Mouse (Mus musculus) cerebellum, postnatal 10 days (tissue): ENCODE results near the gene Mgp.
"Not testable (repeated sequence)": the region's sequence is repeated elsewhere in the genome, so short reads cannot be mapped to it uniquely, and the experiment has no call there.

Source experiments
- DNase-seq, 2 experiments: peaks; one replicate each; pipeline ENCODE4 v3.0.0; 2021; ENCODE audit warnings: mixed read lengths in 2 of 2

The Mgp gene

GRCm38 (mm10) chr6:136897789-136898188, 22.2 kb upstream of the Mgp start:
- no peak for DNase-seq

DNA sequence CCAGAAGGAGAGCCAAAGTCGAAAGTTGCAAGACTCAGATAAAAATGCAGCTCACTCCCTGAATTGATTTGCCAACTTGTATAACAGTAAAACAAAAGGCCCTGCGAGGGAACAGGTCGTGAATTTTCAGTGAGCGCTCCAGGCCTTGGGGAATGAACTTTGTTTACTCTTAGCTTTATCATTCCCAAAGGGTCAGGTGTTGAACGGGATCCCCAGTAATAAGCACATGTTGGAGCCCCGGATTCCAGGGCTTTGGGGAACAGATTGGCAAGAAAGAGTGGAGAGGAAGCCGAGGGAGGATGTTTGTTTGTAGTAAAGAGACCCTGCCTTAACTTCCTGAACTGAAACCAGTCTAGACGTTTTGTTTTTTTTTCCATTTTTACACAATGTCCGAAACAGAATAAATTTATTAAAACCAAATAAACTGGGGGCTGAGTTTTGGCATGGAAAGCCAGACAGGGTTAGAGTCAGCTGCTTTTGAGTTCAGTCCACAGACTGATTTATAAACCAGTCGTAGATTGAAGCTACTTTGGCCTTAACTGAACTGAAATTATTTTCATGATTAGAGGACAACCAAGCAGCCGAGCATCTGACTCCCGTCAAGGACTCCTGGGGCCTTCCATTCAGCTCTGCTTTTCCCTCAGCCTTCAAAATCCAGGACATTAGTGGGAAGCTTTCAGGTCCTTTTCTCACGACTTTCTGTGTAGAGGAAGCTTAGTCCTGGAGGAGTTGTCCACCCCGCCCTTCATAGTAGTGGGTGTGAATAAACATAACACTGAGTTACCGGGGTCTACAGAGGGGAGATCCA, 19.1 kb upstream of the Mgp start:
- no peak for DNase-seq

GRCm38 (mm10) chr6:136892002-136892401, 16.4 kb upstream of the Mgp start:
- DNase-seq, result no peak

GRCm38 (mm10) chr6:136889554-136889953, 13.9 kb upstream of the Mgp start:
- DNase-seq, result no peak

GRCm38 (mm10) chr6:136889067-136889466, 13.4 kb upstream of the Mgp start:
- no peak for DNase-seq

- DNase-seq, result peak in 1 of 2 experiments; percentile 8
These were observed 12.2 kb upstream of the Mgp start for GRCm38 (mm10) chr6:136887854-136888253.

- not testable (repeated sequence) for DNase-seq
These were observed 9.1 kb upstream of the Mgp start for GRCm38 (mm10) chr6:136884766-136885165.

GRCm38 (mm10) chr6:136883961-136884360, 8.3 kb upstream of the Mgp start:
- no peak for DNase-seq

DNA sequence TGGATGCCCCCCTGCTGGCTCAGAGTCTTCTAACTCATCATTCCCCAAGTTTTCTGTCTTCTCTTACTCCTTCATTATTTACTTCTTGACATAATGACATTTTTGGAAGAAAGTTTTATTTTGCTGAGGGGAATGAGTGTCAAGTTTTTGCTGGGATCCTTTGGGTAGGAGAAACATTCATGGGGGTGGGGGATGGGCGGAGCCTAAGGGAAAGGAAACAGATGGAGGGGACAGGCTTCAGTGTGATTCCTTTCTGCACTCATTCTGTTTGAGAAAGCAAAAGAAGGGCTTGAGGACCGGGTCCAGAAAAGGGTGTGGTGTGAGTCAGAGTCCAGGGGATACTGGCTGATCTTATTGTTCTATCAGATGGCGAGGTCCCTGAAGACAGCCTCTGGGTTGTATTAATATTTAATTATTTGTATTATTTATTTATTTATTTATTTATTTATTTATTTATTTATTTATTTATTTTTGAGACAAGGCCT, 7.8 kb upstream of the Mgp start:
- DNase-seq, result peak in 1 of 2 experiments; percentile 9

GRCm38 (mm10) chr6:136881678-136882077, 6.1 kb upstream of the Mgp start:
- no peak for DNase-seq

DNA sequence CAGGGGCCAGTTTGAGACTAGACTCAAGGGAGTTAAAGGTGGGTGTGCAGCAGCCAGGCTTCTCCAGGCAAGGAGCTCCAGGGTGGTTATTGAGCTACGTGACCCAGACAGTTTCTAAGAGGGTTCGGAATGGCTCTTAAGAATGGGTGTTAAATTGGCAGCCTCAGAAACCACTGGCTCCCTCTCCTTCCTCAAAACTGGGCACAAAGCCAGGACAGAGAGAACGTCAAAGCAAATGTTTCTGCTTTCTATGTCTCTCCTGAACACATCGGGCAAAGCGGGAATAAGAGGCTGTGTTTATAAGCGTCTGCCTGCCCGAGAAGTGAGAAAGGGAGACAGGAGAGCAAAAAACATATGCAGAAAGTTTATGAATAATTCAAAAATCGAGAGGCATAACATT, 1.0 kb downstream of the Mgp start:
- peak; percentile 43 to 44 for DNase-seq

GRCm38 (mm10) chr6:136868921-136869320, 6.7 kb downstream of the Mgp start:
- DNase-seq, result no peak

DNA sequence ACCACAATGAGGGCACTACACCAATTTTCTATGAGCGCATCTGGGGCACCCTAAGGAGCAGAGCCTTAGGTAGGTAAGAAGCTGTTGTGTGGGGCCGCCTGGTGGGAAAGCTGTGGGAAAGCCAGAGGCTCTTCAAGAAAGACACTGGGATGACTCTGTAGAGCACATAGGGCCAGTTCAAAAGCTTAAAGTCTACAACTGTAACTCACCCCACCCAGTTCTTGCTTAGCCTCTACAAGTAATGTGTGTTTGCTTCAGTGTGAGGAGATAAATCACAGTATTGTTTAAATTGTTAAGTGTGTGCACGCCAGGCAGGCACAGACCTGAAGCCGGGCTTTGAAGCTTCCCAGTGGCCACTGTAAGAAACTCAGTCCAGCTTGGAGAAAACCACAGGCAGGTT, 9.5 kb downstream of the Mgp start:
- no peak for DNase-seq

GRCm38 (mm10) chr6:136865360-136865759, 10.3 kb downstream of the Mgp start:
- no peak for DNase-seq

DNA sequence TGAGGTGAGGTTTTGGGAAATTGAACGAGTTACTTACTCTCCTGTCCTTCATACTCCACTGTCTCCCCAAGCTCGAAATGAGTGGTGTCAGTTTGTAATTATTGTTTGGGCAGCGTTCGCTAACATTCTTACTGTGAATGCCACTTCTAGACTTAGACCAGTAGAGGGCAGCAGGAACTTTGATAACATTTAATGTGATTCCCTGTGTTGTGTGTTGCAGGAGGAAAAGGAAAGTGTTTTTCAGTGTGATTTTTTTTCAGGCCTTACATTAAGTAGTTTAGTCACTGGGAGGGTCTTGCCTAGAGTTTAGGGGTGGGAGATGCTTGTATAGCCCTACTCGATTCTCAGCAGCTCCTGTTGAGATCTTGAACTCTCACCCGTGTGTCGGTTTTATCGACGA, 14.6 kb downstream of the Mgp start:
- peak; percentile 44 to 76 for DNase-seq

DNA sequence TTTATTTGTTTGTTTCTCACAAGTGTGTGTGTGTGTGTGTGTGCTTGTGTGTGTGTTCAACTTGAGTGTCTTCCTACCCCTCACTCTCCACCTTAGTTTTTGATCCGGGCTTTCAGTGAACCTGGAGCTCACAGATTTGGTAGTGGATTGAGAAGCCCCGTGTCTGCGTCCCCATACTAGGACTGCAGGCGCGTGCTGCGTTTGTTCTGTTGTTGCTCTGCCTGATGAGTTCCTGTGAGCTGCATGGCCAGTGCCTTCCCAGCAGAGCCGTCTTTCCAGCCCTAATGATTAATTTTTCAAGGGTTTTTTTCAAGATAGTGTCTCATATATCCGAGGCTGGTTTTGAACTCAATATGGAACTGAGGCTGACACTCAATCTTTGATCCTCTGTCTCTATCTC, 17.2 kb downstream of the Mgp start:
- no peak for DNase-seq

DNA sequence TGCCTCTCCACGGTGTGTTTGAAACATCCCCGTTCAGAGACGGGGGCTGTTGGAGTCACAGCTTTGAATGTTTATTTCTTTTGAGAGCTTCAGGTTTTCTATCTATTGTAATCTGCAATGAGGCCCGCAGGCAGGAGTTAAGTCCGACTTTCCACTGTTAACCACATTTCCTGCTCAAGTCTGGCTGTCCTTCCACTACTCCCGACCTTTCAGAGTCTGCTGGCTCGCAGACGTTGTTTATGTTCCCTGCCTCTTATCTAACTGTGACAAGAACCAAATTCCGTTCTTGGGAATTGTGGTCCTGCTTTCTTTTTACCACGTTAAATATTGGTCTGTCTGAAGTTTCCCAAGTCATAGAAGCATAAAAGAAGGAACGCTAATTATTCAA, 17.8 kb downstream of the Mgp start:
- DNase-seq, result no peak

- DNase-seq, result no peak
These were observed 18.3 kb downstream of the Mgp start, which contains the start of gene Art4 for GRCm38 (mm10) chr6:136857186-136857872. TSS of gene Art4 (minus strand) at chr6:136857733.

- no peak for DNase-seq
These were observed 19.5 kb downstream of the Mgp start for GRCm38 (mm10) chr6:136856071-136856636.

DNA sequence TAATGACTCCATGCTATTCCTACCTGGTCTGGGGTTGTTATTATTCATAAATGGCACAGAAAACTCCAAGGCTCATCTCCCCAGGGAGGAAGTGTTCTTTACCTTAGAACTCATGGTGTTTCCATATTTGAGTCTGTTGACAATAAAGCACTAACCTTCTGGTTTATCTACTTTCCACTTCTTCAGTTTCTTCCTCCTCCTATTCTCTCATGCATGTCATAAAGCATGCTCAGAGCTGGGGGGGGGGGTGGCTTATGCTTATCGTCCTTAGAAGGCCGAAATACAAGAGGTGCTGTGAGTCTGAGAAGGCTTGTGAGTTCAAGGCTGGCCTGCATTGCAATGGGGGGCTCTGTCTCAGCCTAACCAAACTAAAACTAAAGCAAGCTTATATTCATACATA, 20.4 kb downstream of the Mgp start:
- no peak for DNase-seq

DNA sequence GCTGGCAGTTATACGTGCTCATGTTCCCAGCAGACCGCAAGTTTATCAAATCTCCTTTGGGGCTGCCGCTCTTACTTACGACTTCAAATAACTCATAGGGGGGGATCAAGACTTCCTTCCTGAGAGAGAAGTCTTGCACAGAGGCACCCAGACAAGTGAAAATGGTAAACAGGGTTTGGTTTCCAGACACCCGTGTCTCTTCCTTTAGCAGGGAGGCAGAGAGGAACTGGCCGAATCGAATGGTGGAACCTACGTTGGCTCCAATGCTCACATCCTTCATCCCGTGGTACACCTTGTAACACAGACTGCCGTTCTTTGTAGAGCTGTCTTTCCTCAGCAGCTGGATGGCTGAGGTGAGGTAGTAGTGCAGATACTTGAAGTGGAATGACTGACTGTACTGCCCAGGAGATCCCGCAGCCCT, 21.3 kb downstream of the Mgp start:
- no peak for DNase-seq

DNA sequence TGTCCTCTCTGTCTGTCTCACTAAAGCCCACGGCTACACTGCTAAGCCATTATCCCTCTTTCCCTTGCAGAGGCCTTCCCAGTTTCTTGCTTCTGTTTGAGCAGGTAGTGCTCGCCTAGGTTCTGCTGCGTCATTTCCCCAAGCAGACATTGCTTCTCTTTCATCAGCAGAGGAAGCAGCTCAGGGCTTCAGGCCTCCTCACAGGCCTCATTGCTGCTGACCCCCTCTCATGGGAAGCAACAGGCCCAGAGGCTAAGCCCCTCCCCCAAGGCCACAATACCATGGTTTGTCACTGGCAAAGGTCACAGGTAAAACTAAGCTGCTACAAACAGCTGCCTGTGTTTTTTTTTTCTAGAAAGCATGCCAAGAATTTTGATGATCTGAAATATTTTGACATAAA, 22.9 kb downstream of the Mgp start:
- no peak for DNase-seq

DNA sequence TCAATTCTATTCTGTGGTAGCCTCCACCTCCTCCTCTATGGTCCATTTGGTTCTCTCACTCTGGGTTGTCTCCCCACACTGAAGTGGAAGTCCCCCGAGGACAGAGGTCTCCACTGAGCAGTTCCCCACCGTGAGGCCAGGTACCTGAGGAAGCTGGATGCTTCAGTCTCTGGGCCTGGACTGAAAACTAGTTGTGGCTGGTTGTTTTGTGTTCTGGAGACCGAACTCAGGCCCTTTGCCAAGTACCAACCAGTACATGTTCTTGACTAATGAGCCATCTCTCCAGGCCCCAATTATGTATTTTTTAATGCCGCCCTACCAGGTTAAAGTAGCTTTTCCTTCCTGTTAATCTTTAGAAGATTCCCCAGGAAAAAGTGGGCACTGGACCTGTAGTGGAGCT, 23.3 kb downstream of the Mgp start:
- no peak for DNase-seq

DNA sequence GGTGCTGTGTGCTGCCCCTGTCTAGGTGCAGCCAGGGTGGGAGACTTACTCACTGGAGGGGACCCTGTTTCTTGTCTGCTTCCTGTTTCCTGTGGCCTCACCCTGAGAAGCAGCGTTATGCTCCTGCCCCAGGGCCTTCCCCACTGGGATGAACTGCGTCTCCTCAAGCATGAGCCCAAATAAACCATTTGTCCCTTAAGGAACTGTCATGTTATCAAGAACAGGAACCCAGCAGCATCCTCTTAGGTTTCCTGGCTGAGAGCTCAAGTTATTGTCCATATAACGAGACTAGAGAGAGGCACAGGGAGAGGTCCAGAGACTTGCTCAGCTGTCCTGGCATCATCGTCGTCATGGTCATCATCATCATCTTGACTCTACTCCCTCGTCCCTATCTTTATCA, 25.4 kb downstream of the Mgp start:
- DNase-seq, result no peak
